Mouse (Mus musculus): Measurements from ENCODE around the gene Dolpp1.

GRCm38 (mm10) chr2:30342544-30342943 is 49.5 kb upstream of the Dolpp1 start:
- no peak for TF ChIP-seq CTCF (IDR thresholded peaks at IDR 0.05; ENCODE audit: insufficient read depth, low read depth, low read length)
- TF ChIP-seq POLR2A (IDR thresholded peaks at IDR 0.05; ENCODE audit: insufficient read depth, low read depth, low read length), result no peak

Measured in olfactory bulb, adult 2 months (tissue).